Mouse (Mus musculus) embryonic facial prominence, embryonic 12.5 days (tissue): ENCODE results near the gene Olfr1257. TPM values are rescaled to one million over a fixed set of nuclear protein-coding genes. Genes with fewer than 3 reads are reported as not detected.
"Not testable (repeated sequence)": the region's sequence is repeated elsewhere in the genome, so short reads cannot be mapped to it uniquely, and the experiment has no call there.

ENCODE experiments used
- ATAC-seq: fragments of 200-750 bp; cut with Nextera tagmentation; 2 replicates; pipeline ENCODE4 v1.8.0; 2017; ENCODE audit not compliant: insufficient number of reproducible peaks, insufficient read depth, low FRiP score, low TSS enrichment
- H3K27ac ChIP-seq: fragments of 300-500 bp; sonication (generic); 2 replicates; pipeline ENCODE4 v1.5.1; 2016; ENCODE audit warnings: mild to moderate bottlenecking
- H3K27me3 ChIP-seq: fragments of 300-500 bp; sonication (generic); 2 replicates; pipeline ENCODE4 v1.6.1; 2016; ENCODE audit warnings: mild to moderate bottlenecking, moderate library complexity
- H3K36me3 ChIP-seq: fragments of 300-500 bp; sonication (generic); 2 replicates; pipeline ENCODE4 v1.6.1; 2016; ENCODE audit warnings: mild to moderate bottlenecking
- H3K4me1 ChIP-seq: fragments of 300-500 bp; sonication (generic); 2 replicates; pipeline ENCODE4 v1.6.1; 2016
- H3K4me2 ChIP-seq: fragments of 300-500 bp; sonication (generic); replicated peaks from 2 replicates; pipeline ENCODE4 v1.6.1; 2016; ENCODE audit warnings: mild to moderate bottlenecking, moderate library complexity
- H3K4me3 ChIP-seq: fragments of 300-500 bp; sonication (generic); 2 replicates; pipeline ENCODE4 v1.5.1; 2016; ENCODE audit warnings: mild to moderate bottlenecking
- H3K9ac ChIP-seq: fragments of 300-500 bp; sonication (generic); 2 replicates; pipeline ENCODE4 v1.6.1; 2016; ENCODE audit warnings: mild to moderate bottlenecking, moderate library complexity
- H3K9me3 ChIP-seq: fragments of 300-500 bp; sonication (generic); 2 replicates; pipeline ENCODE4 v1.6.1; 2016; ENCODE audit warnings: mild to moderate bottlenecking, moderate library complexity
- WGBS: fragments of 180-500 bp; shearing (Covaris S2); methylation state at CpG from one replicate; pipeline ENCODE4 v1.1.7; 2016; 5-methylcytosine and 5-hydroxymethylcytosine counted together
- polyA plus RNA-seq: library from polyadenylated mRNA; unstranded; fragments of >200 nt; fragmentation: Nextera tagmentation; extraction: Ambion mirVana; gene quantifications from 2 replicates; pipeline ENCODE4 v1.2.1, GENCODE M21; 2016

Olfr1257 gene
- polyA plus RNA-seq: not detected in 2 replicates

DNA sequence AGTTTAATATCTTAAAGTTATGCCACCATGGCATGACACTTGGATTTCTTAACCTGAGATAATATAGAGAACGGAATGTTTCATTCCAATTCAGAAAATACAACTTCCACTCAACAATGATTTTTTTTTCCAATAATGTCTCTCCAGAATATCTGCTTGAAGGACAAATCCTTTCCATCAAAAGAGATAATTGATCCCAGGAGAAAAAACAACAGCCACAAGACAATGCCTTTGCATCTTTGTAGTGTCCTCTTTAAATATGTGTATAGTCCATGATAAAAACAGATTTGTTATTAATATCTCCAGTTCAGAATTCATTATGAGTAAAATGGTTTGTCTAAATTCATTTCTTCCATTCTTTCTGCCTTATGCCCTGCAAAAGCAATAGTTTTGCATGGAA is at the start of gene Olfr1257:
TSS of gene Olfr1257 (plus strand) at position 301 of the 400 bp plus-strand sequence.
- Histone ChIP-seq H3K27me3 (no peaks in the 10 kb centered on the region), H3K4me3 (no peak within 1 kb of the TSS), H3K4me1 (no peaks in the 10 kb centered on the region), H3K27ac (no peak within 1 kb of the TSS), H3K9ac (no peak within 1 kb of the TSS), H3K4me2 (no peak within 1 kb of the TSS), H3K36me3 (no peaks in the 10 kb centered on the region), H3K9me3 (no peaks in the 10 kb centered on the region)
- no peak for ATAC-seq
- 91% methylated on average over 1 of the region's 1 CpGs for WGBS

DNA sequence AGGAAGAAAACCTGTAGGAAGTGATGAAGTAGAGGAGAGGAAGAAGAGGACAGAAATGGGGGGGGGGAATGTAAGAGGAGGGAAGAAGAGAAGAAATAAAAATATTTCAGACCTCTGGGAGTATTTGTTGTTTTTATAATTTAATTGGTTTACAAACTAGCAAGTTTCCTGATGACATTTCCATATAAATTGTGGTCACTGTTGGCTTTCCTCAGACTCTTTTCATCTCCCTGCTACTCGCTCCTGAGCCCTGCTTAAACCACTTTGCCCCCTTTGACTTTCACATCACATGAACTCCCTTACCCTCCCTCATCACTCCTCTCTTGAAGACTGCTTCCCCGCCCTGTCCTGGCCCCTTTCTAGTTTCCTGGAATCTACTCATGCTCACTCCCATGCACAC is 36.8 kb upstream of the Olfr1257 start, which contains the start of gene Olfr1256:
TSS of gene Olfr1256 (minus strand) at position 101 of the 400 bp plus-strand sequence.
- Histone ChIP-seq H3K36me3 (no peaks in the 10 kb centered on the region), H3K4me3 (no peak within 1 kb of the TSS), H3K9ac (no peak within 1 kb of the TSS), H3K27me3 (no peaks in the 10 kb centered on the region), H3K4me1 (no peaks in the 10 kb centered on the region), H3K27ac (no peak within 1 kb of the TSS), H3K9me3 (no peaks in the 10 kb centered on the region), H3K4me2 (no peak within 1 kb of the TSS)
- no peak for ATAC-seq
- WGBS: 62% methylated on average over 2 of the region's 2 CpGs

DNA sequence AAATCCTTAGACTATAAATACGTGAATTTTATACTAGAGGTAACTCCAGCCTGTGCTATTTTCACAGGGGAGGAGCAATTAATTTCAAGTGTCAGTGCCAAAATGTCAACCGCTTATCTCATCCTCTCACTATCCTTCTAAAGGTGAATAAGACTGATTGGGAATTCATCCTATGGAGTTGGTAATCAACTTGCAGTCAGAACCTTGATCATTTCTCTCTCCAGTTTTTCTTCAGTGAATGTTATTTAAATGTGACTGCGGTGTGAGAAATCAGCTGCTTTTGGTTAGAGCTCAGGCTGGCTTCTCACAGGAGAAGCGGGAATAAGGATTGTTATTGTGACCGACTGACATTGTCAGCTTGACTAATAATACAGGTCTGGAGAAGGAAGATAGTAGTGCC is 30.1 kb upstream of the Olfr1257 start, which contains the start of gene Olfr48:
TSS of gene Olfr48 (minus strand) at position 101 of the 400 bp plus-strand sequence.
- no peak within 1 kb of the TSS for H3K4me3 ChIP-seq
- no peaks in the 10 kb centered on the region for H3K27me3 ChIP-seq
- no peaks in the 10 kb centered on the region for H3K4me1 ChIP-seq
- no peaks in the 10 kb centered on the region for H3K36me3 ChIP-seq
- H3K9me3 ChIP-seq: no peaks in the 10 kb centered on the region
- WGBS: 84% methylated on average over 5 of the region's 5 CpGs
- no peak within 1 kb of the TSS for H3K9ac ChIP-seq
- no peak within 1 kb of the TSS for H3K4me2 ChIP-seq
- H3K27ac ChIP-seq: no peak within 1 kb of the TSS
- no peak for ATAC-seq

- H3K27me3 ChIP-seq: no peaks in the 10 kb centered on the region
- H3K36me3 ChIP-seq: no peaks in the 10 kb centered on the region
- no peak overlapping the region for H3K27ac ChIP-seq
- ATAC-seq: no peak
- 81% methylated on average over 1 of the region's 1 CpGs for WGBS
- no peaks in the 10 kb centered on the region for H3K9me3 ChIP-seq
- H3K4me1 ChIP-seq: no peaks in the 10 kb centered on the region
- H3K9ac ChIP-seq: no peak overlapping the region
- no peak overlapping the region for H3K4me3 ChIP-seq
- no peak overlapping the region for H3K4me2 ChIP-seq
Observed at GRCm38 (mm10) chr2:89849230-89849629, 29.0 kb upstream of the Olfr1257 start.

- H3K9me3 ChIP-seq, H3K36me3 ChIP-seq, H3K4me2 ChIP-seq, H3K27ac ChIP-seq, H3K4me1 ChIP-seq, H3K4me3 ChIP-seq, ATAC-seq, H3K9ac ChIP-seq, H3K27me3 ChIP-seq: not testable (repeated sequence)
- 94% methylated on average over 9 of the region's 9 CpGs for WGBS
Observed at GRCm38 (mm10) chr2:89912616-89913015, 34.4 kb downstream of the Olfr1257 start.

- no peak within 1 kb of the TSS for H3K27ac ChIP-seq
- H3K4me3 ChIP-seq: no peak within 1 kb of the TSS
- H3K27me3 ChIP-seq: no peaks in the 10 kb centered on the region
- H3K36me3 ChIP-seq: no peaks in the 10 kb centered on the region
- no peak for ATAC-seq
- H3K9ac ChIP-seq: no peak within 1 kb of the TSS
- no peak within 1 kb of the TSS for H3K4me2 ChIP-seq
- H3K9me3 ChIP-seq: no peaks in the 10 kb centered on the region
- no peaks in the 10 kb centered on the region for H3K4me1 ChIP-seq
Observed at GRCm38 (mm10) chr2:89927009-89927408, 48.8 kb downstream of the Olfr1257 start, which contains the start of gene Olfr1258. Gene Olfr1258 (plus strand): TSS chr2:89927309.

Other genes with a start within 250 kb of the Olfr1257 start
- not detected in 2 replicates for gene Olfr1249, start 243.5 kb upstream of the Olfr1257 start, polyA plus RNA-seq
- not detected in 2 replicates for gene Olfr1250, start 217.0 kb upstream of the Olfr1257 start, polyA plus RNA-seq
- not detected in 2 replicates for gene Olfr1251, start 206.5 kb upstream of the Olfr1257 start, polyA plus RNA-seq
- gene Olfr1252, start 153.4 kb upstream of the Olfr1257 start, polyA plus RNA-seq: not detected in 2 replicates
- not detected in 2 replicates for gene Olfr1253, start 121.3 kb upstream of the Olfr1257 start, polyA plus RNA-seq
- gene Olfr1254, start 84.8 kb upstream of the Olfr1257 start, polyA plus RNA-seq: not detected in 2 replicates
- not detected in 2 replicates for gene Olfr1255, start 66.4 kb upstream of the Olfr1257 start, polyA plus RNA-seq
- gene Olfr1256, start 36.9 kb upstream of the Olfr1257 start, polyA plus RNA-seq: not detected in 2 replicates
- gene Olfr48, start 30.2 kb upstream of the Olfr1257 start, polyA plus RNA-seq: not detected in 2 replicates
- gene Olfr1258, start 48.9 kb downstream of the Olfr1257 start, polyA plus RNA-seq: not detected in 2 replicates
- gene Olfr1259, start 70.2 kb downstream of the Olfr1257 start, polyA plus RNA-seq: 0.04 TPM in 1 of 2 replicates, not detected in the other
- not detected in 2 replicates for gene Olfr1260, start 95.9 kb downstream of the Olfr1257 start, polyA plus RNA-seq
- gene Olfr1261, start 112.8 kb downstream of the Olfr1257 start, polyA plus RNA-seq: not detected in 2 replicates
- not detected in 2 replicates for gene Olfr1262, start 121.7 kb downstream of the Olfr1257 start, polyA plus RNA-seq
- gene Olfr1263, start 133.7 kb downstream of the Olfr1257 start, polyA plus RNA-seq: not detected in 2 replicates
- gene Olfr1264, start 147.1 kb downstream of the Olfr1257 start, polyA plus RNA-seq: not detected in 2 replicates
- not detected in 2 replicates for gene Olfr1265, start 156.9 kb downstream of the Olfr1257 start, polyA plus RNA-seq
- gene Olfr140, start 185.2 kb downstream of the Olfr1257 start, polyA plus RNA-seq: not detected in 2 replicates
- not detected in 2 replicates for gene Olfr1269, start 243.0 kb downstream of the Olfr1257 start, polyA plus RNA-seq